Mouse (Mus musculus) cerebellum, adult 2 months (tissue): ENCODE measurements around the gene Hnrnpk.

ENCODE experiments used
- CTCF ChIP-seq: fragments of 200-500 bp; IDR thresholded peaks from 2 replicates; pipeline ENCODE4 v1.5.1; 2011; ENCODE audit warnings: low read depth, mild to moderate bottlenecking, control low read depth, low read length, moderate library complexity, borderline replicate concordance; ENCODE audit not compliant: insufficient read depth
- POLR2A ChIP-seq: fragments of 200-500 bp; IDR thresholded peaks from 2 replicates; pipeline ENCODE4 v1.6.1; 2011; ENCODE audit warnings: low read length, control low read depth, borderline replicate concordance; ENCODE audit not compliant: insufficient read depth

GRCm38 (mm10) chr13:58367641-58368040 is 35.5 kb downstream of the Hnrnpk start:
- TF ChIP-seq POLR2A: no peak
- TF ChIP-seq CTCF: no peak
